Mouse (Mus musculus) activated CD4-positive, CD25-positive, alpha-beta regulatory T cell, adult 4 months (primary cell): ENCODE measurements around the gene Zfp790. TPM values are rescaled to one million over a fixed set of nuclear protein-coding genes. Genes with fewer than 3 reads are reported as not detected.
"Not testable (repeated sequence)": the region's sequence is repeated elsewhere in the genome, so short reads cannot be mapped to it uniquely, and the experiment has no call there.

Experiments
- ATAC-seq: one replicate; pipeline ENCODE4 v1.8.0; 2017
- polyA plus RNA-seq, 2 experiments: library from polyadenylated mRNA; unstranded; fragments of 100-300 nt; shearing (Covaris generic); gene quantifications; one replicate each; pipeline ENCODE4 v1.2.1; 2017

Gene Zfp790
- polyA plus RNA-seq, 2 experiments from 2014 or later: 12.7 to 17.4 TPM

- ATAC-seq: no peak
Measured at GRCm38 (mm10) chr7:29844616-29845015, 28.7 kb downstream of the Zfp790 start.

- ATAC-seq: no peak
Measured at GRCm38 (mm10) chr7:29852831-29853218, 36.9 kb downstream of the Zfp790 start.

- ATAC-seq: peak; percentile 99
Measured at GRCm38 (mm10) chr7:29853219-29853842, 37.4 kb downstream of the Zfp790 start, which contains the start of gene Zfp940. Gene Zfp940 (minus strand): TSS chr7:29853669.

GRCm38 (mm10) chr7:29859532-29860517, 43.9 kb downstream of the Zfp790 start, which contains the start of gene Zfp420:
Gene Zfp420 (plus strand): TSS chr7:29859979.
- ATAC-seq: peak; percentile 99

- ATAC-seq: no peak
Measured at GRCm38 (mm10) chr7:29861660-29862059, 45.7 kb downstream of the Zfp790 start.

GRCm38 (mm10) chr7:29874256-29874655, 58.3 kb downstream of the Zfp790 start:
- ATAC-seq: no peak

GRCm38 (mm10) chr7:29877561-29877960, 61.6 kb downstream of the Zfp790 start:
- ATAC-seq: not testable (repeated sequence)

- ATAC-seq: no peak
Measured at GRCm38 (mm10) chr7:29880056-29880455, 64.1 kb downstream of the Zfp790 start.

Other genes with a start within 250 kb of the Zfp790 start
- not detected for gene Catsperg2, start 89.1 kb upstream of the Zfp790 start, polyA plus RNA-seq
- 10 to 100 TPM; 10.1 to 16.9 TPM for gene Zfp84, start 47.6 kb upstream of the Zfp790 start, polyA plus RNA-seq
- under 1 TPM; 0.15 to 0.45 TPM for gene Zfp30, start 32.1 kb upstream of the Zfp790 start, polyA plus RNA-seq
- gene Zfp940, start 37.6 kb downstream of the Zfp790 start, polyA plus RNA-seq: 1 to 10 TPM; 5.3 to 7.4 TPM
- 1 to 10 TPM; 4.6 to 5.2 TPM for gene Zfp420, start 43.9 kb downstream of the Zfp790 start, polyA plus RNA-seq
- 1 to 10 TPM; 6.5 to 6.6 TPM for gene Zfp27, start 90.5 kb downstream of the Zfp790 start, polyA plus RNA-seq
- gene Zfp383, start 92.1 kb downstream of the Zfp790 start, polyA plus RNA-seq: 1 to 10 TPM in 1 of 2 experiments, under 1 TPM in 1; 0.64 to 1.2 TPM
- 1 to 10 TPM; 4.0 to 4.5 TPM for gene Zfp74, start 138.0 kb downstream of the Zfp790 start, polyA plus RNA-seq
- gene Zfp568, start 167.8 kb downstream of the Zfp790 start, polyA plus RNA-seq: 1 to 10 TPM; 1.0 to 1.5 TPM
- 1 to 10 TPM; 4.3 to 5.2 TPM for gene Zfp14, start 235.3 kb downstream of the Zfp790 start, polyA plus RNA-seq